Mouse (Mus musculus) megakaryocyte, embryonic 14.5 days (primary cell): ENCODE data around the gene Sorcs2.

Experiments used
- FLI1 ChIP-seq: IDR thresholded peaks from 2 replicates; pipeline ENCODE4 v1.6.1; 2012; ENCODE audit warnings: low read length, inconsistent platforms, mixed read lengths
- GATA1 ChIP-seq: IDR thresholded peaks from 3 replicates; pipeline ENCODE4 v1.6.1; 2012; ENCODE audit warnings: mixed read lengths, low read length, inconsistent platforms, borderline replicate concordance

DNA sequence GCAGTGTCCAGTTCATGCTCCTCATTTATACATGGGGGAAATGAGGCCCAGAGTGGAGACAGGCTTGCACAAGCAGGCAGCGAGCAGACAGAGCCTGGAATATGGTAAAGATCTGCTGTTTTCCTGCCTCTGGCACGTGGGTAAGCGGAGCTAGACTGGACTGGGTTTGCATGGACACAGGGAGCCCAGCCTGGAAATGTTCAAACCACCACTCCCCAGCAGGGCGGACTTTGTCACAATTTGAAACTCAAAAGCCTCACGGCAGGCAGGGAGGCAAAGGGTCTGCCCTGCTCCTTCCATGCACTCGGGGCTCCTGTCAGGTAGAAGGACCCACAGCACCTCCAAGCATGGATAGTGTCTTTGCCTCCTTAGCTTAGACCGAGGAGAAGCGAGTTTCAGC, 246.9 kb downstream of the Sorcs2 start:
- no peak for TF ChIP-seq GATA1
- TF ChIP-seq FLI1: no peak
